Mouse (Mus musculus) spleen, postnatal 10 days (tissue): Measurements from ENCODE around the gene Olfr613.
"Not testable (repeated sequence)": the region's sequence is repeated elsewhere in the genome, so short reads cannot be mapped to it uniquely, and the experiment has no call there.

Experiments
- DNase-seq, 2 experiments: peaks; one replicate each; pipeline ENCODE4 v3.0.0; 2021 to 2022; ENCODE audit warnings: low spot score in 2 of 2

Olfr613 gene

DNA sequence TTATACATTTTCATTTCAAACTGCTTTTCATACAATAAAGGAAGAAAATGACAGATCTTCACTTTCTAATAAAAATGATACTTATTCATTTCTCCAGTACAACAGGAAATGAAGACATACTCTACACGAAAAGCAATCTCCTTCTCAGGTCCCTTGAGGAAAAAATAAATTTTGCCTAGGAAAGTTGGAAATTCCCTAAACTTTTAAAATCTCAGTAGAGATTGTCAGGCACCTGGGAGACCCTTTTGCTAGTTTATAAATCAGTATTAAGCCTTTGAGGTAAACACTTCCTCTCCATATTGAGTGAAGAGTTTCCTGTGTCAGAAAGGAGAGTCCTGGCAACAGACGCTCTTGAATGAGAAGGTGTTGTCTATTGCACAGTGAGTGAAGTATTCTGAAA lies at the start of gene Olfr613:
TSS of gene Olfr613 (plus strand) at position 301 of the 400 bp plus-strand sequence.
- no peak for DNase-seq

- DNase-seq, result no peak
Observed at GRCm38 (mm10) chr7:103512022-103512421, 35.9 kb upstream of the Olfr613 start, which contains the start of gene Olfr610. TSS of gene Olfr610 (minus strand) at chr7:103512122.

DNA sequence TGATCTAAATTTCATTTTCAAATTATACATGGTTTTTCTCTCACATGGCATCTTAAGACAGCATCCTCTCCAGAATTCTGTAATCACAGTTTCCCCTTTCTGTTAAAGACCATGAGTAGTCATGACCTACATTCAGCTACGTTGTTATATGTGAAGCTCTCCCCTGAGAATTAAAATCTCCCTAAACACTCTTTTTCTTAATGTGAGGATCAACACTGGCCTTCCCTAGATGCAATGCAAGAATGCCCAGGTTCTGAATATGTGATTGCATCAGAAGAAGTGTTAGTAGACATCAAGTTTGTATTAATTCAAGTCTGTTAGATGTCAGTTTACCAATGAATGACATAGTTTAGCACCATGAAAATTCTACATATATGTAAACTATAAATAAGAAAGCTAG lies 27.1 kb upstream of the Olfr613 start, which contains the start of gene Olfr611:
TSS of gene Olfr611 (minus strand) at position 101 of the 400 bp plus-strand sequence.
- DNase-seq, result not testable (repeated sequence)

GRCm38 (mm10) chr7:103542617-103543016 lies 5.3 kb upstream of the Olfr613 start, which contains the start of gene Olfr612:
TSS of gene Olfr612 (minus strand) at chr7:103542717.
- DNase-seq, result not testable (repeated sequence)

- no peak for DNase-seq
Observed at GRCm38 (mm10) chr7:103555779-103556178, 7.9 kb downstream of the Olfr613 start, which contains the start of gene Olfr615. TSS of gene Olfr615 (plus strand) at chr7:103556079.

DNA sequence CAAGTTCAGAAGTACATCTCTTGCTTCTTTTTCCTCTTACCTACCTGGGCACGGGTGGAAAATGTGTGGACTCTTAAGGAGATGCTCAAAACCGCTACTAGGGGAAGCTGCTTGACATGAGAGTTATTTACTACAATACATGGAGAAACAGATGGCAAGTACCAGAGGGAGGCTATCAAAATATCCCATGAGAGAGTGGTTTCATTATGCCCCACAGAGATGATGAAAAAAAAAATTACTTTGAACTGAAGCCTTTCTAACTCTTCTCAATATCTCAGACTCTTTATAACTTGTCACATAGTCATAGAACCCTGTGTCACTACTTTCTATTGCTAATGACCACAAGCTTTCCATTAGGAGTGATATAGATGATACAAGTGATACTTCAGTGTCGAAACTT lies 21.2 kb downstream of the Olfr613 start, which contains the start of gene Olfr616:
TSS of gene Olfr616 (minus strand) at position 101 of the 400 bp plus-strand sequence.
- DNase-seq, result no peak

- DNase-seq, result no peak
Observed at GRCm38 (mm10) chr7:103572761-103573160, 24.9 kb downstream of the Olfr613 start, which contains the start of gene Olfr617. TSS of gene Olfr617 (plus strand) at chr7:103573061.

- DNase-seq, result no peak
Observed at GRCm38 (mm10) chr7:103589803-103590202, 41.9 kb downstream of the Olfr613 start, which contains the start of gene Olfr618. TSS of gene Olfr618 (plus strand) at chr7:103590103.

DNA sequence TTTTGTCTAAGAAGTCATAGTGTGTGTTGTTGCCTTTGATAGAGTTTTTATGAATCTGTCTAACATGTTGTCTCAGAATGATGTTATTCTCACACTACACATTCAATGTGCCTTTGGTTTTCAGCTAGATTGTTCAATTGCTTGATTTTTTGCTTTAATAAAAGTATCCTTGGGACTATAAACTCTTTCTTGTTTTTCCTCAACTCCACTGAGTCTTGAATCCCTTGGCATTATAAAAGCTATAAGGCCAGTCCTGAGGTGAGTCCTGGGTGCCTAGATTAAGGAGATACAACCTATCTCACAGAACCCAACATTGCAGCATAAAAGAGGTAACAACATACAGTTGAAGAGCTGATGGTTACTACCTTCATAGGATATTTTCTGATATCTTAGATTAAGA lies 52.4 kb downstream of the Olfr613 start, which contains the start of gene Olfr619:
TSS of gene Olfr619 (plus strand) at position 301 of the 400 bp plus-strand sequence.
- DNase-seq, result no peak
